Mouse (Mus musculus) heart, embryonic 10.5 days (tissue): Measurements from ENCODE around the gene Prdm11. TPM values are rescaled to one million over a fixed set of nuclear protein-coding genes. Genes with fewer than 3 reads are reported as not detected.

ENCODE experiments used
- DNase-seq: peaks from one replicate; pipeline ENCODE4 v3.0.0-alpha.2; 2017; ENCODE audit warnings: low spot score
- H3K27ac ChIP-seq: fragments of 300-500 bp; sonication (generic); 2 replicates; pipeline ENCODE4 v1.5.1; 2016; ENCODE audit warnings: mild to moderate bottlenecking
- H3K27me3 ChIP-seq: fragments of 300-500 bp; sonication (generic); 2 replicates; pipeline ENCODE4 v1.6.1; 2016; ENCODE audit warnings: mild to moderate bottlenecking; ENCODE audit not compliant: poor library complexity, insufficient read depth, severe bottlenecking
- H3K36me3 ChIP-seq: fragments of 300-500 bp; sonication (generic); 2 replicates; pipeline ENCODE4 v1.6.1; 2016; ENCODE audit warnings: mild to moderate bottlenecking, moderate library complexity
- H3K4me1 ChIP-seq: fragments of 300-500 bp; sonication (generic); 2 replicates; pipeline ENCODE4 v1.6.1; 2016; ENCODE audit warnings: mild to moderate bottlenecking
- H3K4me3 ChIP-seq: fragments of 300-500 bp; sonication (generic); 2 replicates; pipeline ENCODE4 v1.5.1; 2016; ENCODE audit warnings: mild to moderate bottlenecking, moderate library complexity
- H3K9me3 ChIP-seq: fragments of 300-500 bp; sonication (generic); 2 replicates; pipeline ENCODE4 v1.6.1; 2016; ENCODE audit warnings: mild to moderate bottlenecking, moderate library complexity
- WGBS: fragments of 180-500 bp; shearing (Covaris S2); methylation state at CpG from one replicate; pipeline ENCODE4 v1.1.7; 2016; 5-methylcytosine and 5-hydroxymethylcytosine counted together
- polyA plus RNA-seq: library from polyadenylated mRNA; unstranded; fragments of >200 nt; fragmentation: Nextera tagmentation; extraction: Ambion mirVana; gene quantifications from 2 replicates; pipeline ENCODE4 v1.2.1, GENCODE M21; 2016

Gene Prdm11
- polyA plus RNA-seq, 1 experiment from 2014 or later, result 4.5 TPM

- Histone ChIP-seq H3K9me3 (no peaks in the 10 kb centered on the region), H3K4me1 (peaks cover 23% of the 10 kb centered on the region), H3K4me3 (no peak overlapping the region), H3K36me3 (no peaks in the 10 kb centered on the region), H3K27me3 (peaks cover 43% of the 10 kb centered on the region), H3K27ac (no peak overlapping the region)
- no peak for DNase-seq
- WGBS, result 87% methylated on average over 11 of the region's 11 CpGs
Measured at GRCm38 (mm10) chr2:92945125-92945746, 100.7 kb downstream of the Prdm11 start.

GRCm38 (mm10) chr2:92944356-92944755 lies 101.6 kb downstream of the Prdm11 start:
- Histone ChIP-seq H3K9me3 (no peaks in the 10 kb centered on the region), H3K4me1 (peaks cover 23% of the 10 kb centered on the region), H3K27me3 (peaks cover 43% of the 10 kb centered on the region), H3K36me3 (no peaks in the 10 kb centered on the region), H3K27ac (no peak overlapping the region), H3K4me3 (no peak overlapping the region)
- no peak for DNase-seq
- 74% methylated on average over 3 of the region's 3 CpGs for WGBS

GRCm38 (mm10) chr2:92943406-92943805 lies 102.6 kb downstream of the Prdm11 start:
- H3K4me1 ChIP-seq, result peaks cover 15% of the 10 kb centered on the region
- no peak overlapping the region for H3K27ac ChIP-seq
- no peaks in the 10 kb centered on the region for H3K36me3 ChIP-seq
- no peak overlapping the region for H3K4me3 ChIP-seq
- no peaks in the 10 kb centered on the region for H3K9me3 ChIP-seq
- no peak for DNase-seq
- peaks cover 43% of the 10 kb centered on the region for H3K27me3 ChIP-seq
- WGBS, result 58% methylated on average over 3 of the region's 3 CpGs

- 75% methylated on average over 3 of the region's 3 CpGs for WGBS
- no peaks in the 10 kb centered on the region for H3K9me3 ChIP-seq
- peaks cover 35% of the 10 kb centered on the region for H3K27me3 ChIP-seq
- H3K4me3 ChIP-seq, result no peak overlapping the region
- no peaks in the 10 kb centered on the region for H3K36me3 ChIP-seq
- 0 out of 2 replicates have a peak, but pooled peaks cover 10% of the 10 kb centered on the region for H3K4me1 ChIP-seq
- H3K27ac ChIP-seq, result no peak overlapping the region
- DNase-seq, result no peak
Measured at GRCm38 (mm10) chr2:92941463-92941862, 104.5 kb downstream of the Prdm11 start.

GRCm38 (mm10) chr2:92940963-92941362 lies 105.0 kb downstream of the Prdm11 start:
- peaks cover 30% of the 10 kb centered on the region for H3K27me3 ChIP-seq
- no peak for DNase-seq
- H3K9me3 ChIP-seq, result no peaks in the 10 kb centered on the region
- H3K36me3 ChIP-seq, result no peaks in the 10 kb centered on the region
- 83% methylated on average over 9 of the region's 9 CpGs for WGBS
- H3K27ac ChIP-seq, result no peak overlapping the region
- H3K4me3 ChIP-seq, result no peak overlapping the region
- H3K4me1 ChIP-seq, result 0 out of 2 replicates have a peak, but pooled peaks cover 10% of the 10 kb centered on the region

GRCm38 (mm10) chr2:92938827-92939226 lies 107.1 kb downstream of the Prdm11 start:
- WGBS, result 94% methylated on average over 7 of the region's 7 CpGs
- DNase-seq, result no peak

GRCm38 (mm10) chr2:92938063-92938462 lies 107.9 kb downstream of the Prdm11 start:
- H3K27me3 ChIP-seq, result peaks cover 25% of the 10 kb centered on the region
- no peak for DNase-seq
- H3K9me3 ChIP-seq, result no peaks in the 10 kb centered on the region
- H3K4me3 ChIP-seq, result no peak overlapping the region
- H3K27ac ChIP-seq, result no peak overlapping the region
- 84% methylated on average over 5 of the region's 5 CpGs for WGBS
- H3K4me1 ChIP-seq, result peaks cover 14% of the 10 kb centered on the region; the same call in 1 of the 2 replicates
- no peaks in the 10 kb centered on the region for H3K36me3 ChIP-seq

More at GRCm38 (mm10) chr2:92938827-92939226, 107.1 kb downstream of the Prdm11 start:
- no peaks in the 10 kb centered on the region for H3K36me3 ChIP-seq
- H3K27me3 ChIP-seq, result peaks cover 23% of the 10 kb centered on the region
- no peaks in the 10 kb centered on the region for H3K9me3 ChIP-seq
- H3K4me3 ChIP-seq, result no peak overlapping the region
- H3K4me1 ChIP-seq, result peaks cover 15% of the 10 kb centered on the region; the same call in 1 of the 2 replicates
- H3K27ac ChIP-seq, result no peak overlapping the region

- DNase-seq, result no peak
- Histone ChIP-seq H3K36me3 (no peaks in the 10 kb centered on the region), H3K27me3 (peaks cover 6% of the 10 kb centered on the region), H3K4me1 (peaks cover 14% of the 10 kb centered on the region; the same call in 1 of the 2 replicates), H3K4me3 (no peak overlapping the region), H3K27ac (no peak overlapping the region), H3K9me3 (no peaks in the 10 kb centered on the region)
- WGBS, result 60% methylated on average over 3 of the region's 3 CpGs
Measured at GRCm38 (mm10) chr2:92935483-92935882, 110.5 kb downstream of the Prdm11 start.

- Histone ChIP-seq H3K4me3 (no peak overlapping the region), H3K9me3 (no peaks in the 10 kb centered on the region), H3K27ac (no peak overlapping the region), H3K4me1 (peaks cover 14% of the 10 kb centered on the region; the same call in 1 of the 2 replicates), H3K36me3 (no peaks in the 10 kb centered on the region), H3K27me3 (peaks cover 4% of the 10 kb centered on the region; the same call in 1 of the 2 replicates)
- 27% methylated on average over 10 of the region's 10 CpGs for WGBS
- DNase-seq, result no peak
Measured at GRCm38 (mm10) chr2:92934312-92934982, 111.5 kb downstream of the Prdm11 start.

GRCm38 (mm10) chr2:92933379-92933778 lies 112.6 kb downstream of the Prdm11 start:
- no peak for DNase-seq
- Histone ChIP-seq H3K4me1 (peaks cover 14% of the 10 kb centered on the region; the same call in 1 of the 2 replicates), H3K4me3 (no peak overlapping the region), H3K9me3 (no peaks in the 10 kb centered on the region), H3K27ac (no peak overlapping the region), H3K36me3 (no peaks in the 10 kb centered on the region), H3K27me3 (peaks cover 4% of the 10 kb centered on the region; the same call in 1 of the 2 replicates)
- 84% methylated on average over 6 of the region's 6 CpGs for WGBS

GRCm38 (mm10) chr2:92931061-92931460 lies 114.9 kb downstream of the Prdm11 start:
- Histone ChIP-seq H3K36me3 (no peaks in the 10 kb centered on the region), H3K27ac (no peak overlapping the region), H3K9me3 (no peaks in the 10 kb centered on the region), H3K27me3 (peaks cover 9% of the 10 kb centered on the region; the same call in 1 of the 2 replicates), H3K4me3 (no peak overlapping the region), H3K4me1 (peaks cover 7% of the 10 kb centered on the region; the same call in 1 of the 2 replicates)
- DNase-seq, result no peak
- 71% methylated on average over 7 of the region's 7 CpGs for WGBS

GRCm38 (mm10) chr2:92929696-92930095 lies 116.3 kb downstream of the Prdm11 start:
- Histone ChIP-seq H3K27me3 (peaks cover 17% of the 10 kb centered on the region), H3K4me1 (peaks cover 5% of the 10 kb centered on the region; the same call in 1 of the 2 replicates), H3K9me3 (no peaks in the 10 kb centered on the region), H3K36me3 (no peaks in the 10 kb centered on the region), H3K27ac (no peak overlapping the region), H3K4me3 (no peak overlapping the region)
- 63% methylated on average over 5 of the region's 5 CpGs for WGBS
- no peak for DNase-seq

- no peak for DNase-seq
- no peaks in the 10 kb centered on the region for H3K9me3 ChIP-seq
- H3K27ac ChIP-seq, result no peak overlapping the region
- H3K27me3 ChIP-seq, result peaks cover 14% of the 10 kb centered on the region
- 69% methylated on average over 6 of the region's 6 CpGs for WGBS
- no peak overlapping the region for H3K4me3 ChIP-seq
- no peaks in the 10 kb centered on the region for H3K4me1 ChIP-seq
- H3K36me3 ChIP-seq, result no peaks in the 10 kb centered on the region
Measured at GRCm38 (mm10) chr2:92924677-92925259, 121.2 kb downstream of the Prdm11 start.
